In the genomic region with DNA sequence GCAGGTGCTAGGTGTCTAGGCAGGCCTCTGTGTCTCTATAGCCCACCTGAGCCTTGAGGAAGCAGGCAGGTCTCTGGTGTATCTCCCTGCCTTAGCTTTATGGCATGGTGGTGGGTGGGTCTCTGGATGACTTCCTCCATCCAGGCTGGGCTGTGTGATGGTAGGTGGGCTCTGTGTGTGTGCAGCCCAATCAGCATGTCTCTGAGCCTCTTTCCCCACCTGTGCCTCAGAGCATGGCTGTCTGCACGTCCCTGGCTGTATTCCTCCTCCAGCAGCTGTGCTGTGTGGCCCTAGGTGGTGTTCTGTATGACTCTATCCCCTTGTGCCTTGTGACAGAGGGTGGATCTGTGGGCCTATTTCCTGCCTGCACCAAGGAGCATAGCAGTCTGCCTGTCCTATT, we compare ENCODE assay signal across 26 mouse cellular contexts. TPM values are rescaled to one million over a fixed set of nuclear protein-coding genes. Genes with fewer than 3 reads are reported as not detected.
A peak's percentile ranks its signal among the peaks of the same experiment; 100 is the strongest.
DNase-seq lines count a peak whose midpoint lies in the region; ATAC-seq lines count a peak whose summit lies in the region.
"Had no signal": no experiment of that assay in that cellular context is flagged by ENCODE, and none has a peak within 500 bp of the region (broad histone marks: within the 10 kb centered on the region; RNA-seq: fewer than 3 reads in every experiment).

Gene Pappa2, minus strand, starts transcription at position 101 of the 400 bp plus-strand sequence.

- no peaks in the 10 kb centered on the region for H3K36me3 ChIP-seq in heart, embryonic 15.5 days
- no peaks in the 10 kb centered on the region for H3K36me3 ChIP-seq in megakaryocyte, embryonic 14.5 days (replicated peaks; ENCODE audit: low read length)
- H3K36me3 ChIP-seq: embryonic facial prominence, embryonic 13.5 days; embryonic facial prominence, embryonic 15.5 days; forebrain, embryonic 10.5 days; forebrain, embryonic 12.5 days; G1E had no signal

- no peaks in the 10 kb centered on the region for H3K4me1 ChIP-seq in heart, embryonic 15.5 days (replicated peaks)
- no peaks in the 10 kb centered on the region for H3K4me1 ChIP-seq in megakaryocyte, embryonic 14.5 days
- H3K4me1 ChIP-seq: embryonic facial prominence, embryonic 13.5 days; embryonic facial prominence, embryonic 15.5 days; forebrain, embryonic 10.5 days; forebrain, embryonic 12.5 days had no signal

- 0 out of 2 replicates have a peak, but pooled peaks have one; percentile 22 for ATAC-seq in heart, embryonic 15.5 days (replicated peaks; ENCODE audit: insufficient number of reproducible peaks, insufficient read depth, low FRiP score, low read depth)
- no peak for ATAC-seq in megakaryocyte, adult 5-6 weeks (ENCODE audit: poor library complexity, severe bottlenecking)
- ATAC-seq: activated CD4-positive, CD25-positive, alpha-beta regulatory T cell, adult 4 months; forebrain, embryonic 14.5 days; forebrain, embryonic 16.5 days; Patski had no signal

- no peak within 1 kb of the TSS for H3K9ac ChIP-seq in heart, embryonic 15.5 days
- H3K9ac ChIP-seq: embryonic facial prominence, embryonic 13.5 days; embryonic facial prominence, embryonic 15.5 days; forebrain, embryonic 12.5 days had no signal

- H3K4me2 ChIP-seq in heart, embryonic 15.5 days: no peak within 1 kb of the TSS
- H3K4me2 ChIP-seq: embryonic facial prominence, embryonic 13.5 days; embryonic facial prominence, embryonic 15.5 days; forebrain, embryonic 12.5 days had no signal

- no peak within 1 kb of the TSS for H3K4me3 ChIP-seq in heart, embryonic 15.5 days
- H3K4me3 ChIP-seq in megakaryocyte, embryonic 14.5 days (replicated peaks): peak within 1 kb of the TSS; percentile 23
- H3K4me3 ChIP-seq: embryonic facial prominence, embryonic 13.5 days; embryonic facial prominence, embryonic 15.5 days; erythroblast, embryonic 14.5 days; forebrain, embryonic 10.5 days; forebrain, embryonic 12.5 days had no signal

- no peak for DNase-seq in heart, adult 9 months (ENCODE audit: low spot score in 2 of 2)
- DNase-seq in c-Kit-positive CD71-positive TER-119-positive erythroid progenitor cells, embryonic 14.5 days (ENCODE audit: low spot score): no peak
- DNase-seq: adrenal gland, adult 8-10 months; adrenal gland, postnatal 14 days; adrenal gland, postnatal 36 days; cerebellum, adult 11 months; cerebellum, adult 18-20 months; cerebellum, adult 8-10 months; cerebellum, adult 9-11 months; cerebellum, postnatal 14 days; cerebellum, postnatal 36 days; embryo, embryonic 11 days had no signal

- WGBS in heart, embryonic 15.5 days: 43% methylated on average over 1 of the region's 1 CpGs

- no peaks in the 10 kb centered on the region for H3K9me3 ChIP-seq in heart, embryonic 15.5 days (replicated peaks)
- peaks cover 16% of the 10 kb centered on the region for H3K9me3 ChIP-seq in megakaryocyte, embryonic 14.5 days
- H3K9me3 ChIP-seq: embryonic facial prominence, embryonic 13.5 days; embryonic facial prominence, embryonic 15.5 days; forebrain, embryonic 10.5 days; forebrain, embryonic 12.5 days had no signal

- no peaks in the 10 kb centered on the region for H3K27me3 ChIP-seq in heart, embryonic 15.5 days
- H3K27me3 ChIP-seq in megakaryocyte, embryonic 14.5 days (replicated peaks): no peaks in the 10 kb centered on the region
- H3K27me3 ChIP-seq: embryonic facial prominence, embryonic 13.5 days; embryonic facial prominence, embryonic 15.5 days; forebrain, embryonic 12.5 days; Patski had no signal

- no peak within 1 kb of the TSS for H3K27ac ChIP-seq in heart, embryonic 15.5 days
- H3K27ac ChIP-seq: embryonic facial prominence, embryonic 13.5 days; embryonic facial prominence, embryonic 15.5 days; forebrain, embryonic 10.5 days; forebrain, embryonic 12.5 days had no signal

RNA-seq across cellular contexts. Expression of gene Pappa2, which starts in this region (rescaled TPM):
- 0.29 and 0.84 TPM in 2 replicates for polyA plus RNA-seq in heart, embryonic 15.5 days (2015; fragmentation: Nextera tagmentation; extraction: Ambion mirVana)
- polyA plus RNA-seq in megakaryocyte, embryonic 14.5 days (2012; ENCODE audit: insufficient read depth, low replicate concordance): 0.23 TPM in 1 of 2 replicates, not detected in the other
- total RNA-seq in megakaryocyte, adult 5-6 weeks (2015): not detected in 2 replicates
- not detected in 2 replicates for total RNA-seq in megakaryocyte, adult 5-6 weeks (2017)
- total RNA-seq: common myeloid progenitor, adult 5-6 weeks had no signal
- polyA plus RNA-seq: erythroblast, embryonic 14.5 days; G1E had no signal

Comparison
In these comparisons a context has a peak if more than half of its experiments do, and no peak if none do; other contexts are left out.
1. Peak in ATAC-seq in heart, embryonic 15.5 days; RNA of the gene not detected or under 1 TPM.